In the genomic region with DNA sequence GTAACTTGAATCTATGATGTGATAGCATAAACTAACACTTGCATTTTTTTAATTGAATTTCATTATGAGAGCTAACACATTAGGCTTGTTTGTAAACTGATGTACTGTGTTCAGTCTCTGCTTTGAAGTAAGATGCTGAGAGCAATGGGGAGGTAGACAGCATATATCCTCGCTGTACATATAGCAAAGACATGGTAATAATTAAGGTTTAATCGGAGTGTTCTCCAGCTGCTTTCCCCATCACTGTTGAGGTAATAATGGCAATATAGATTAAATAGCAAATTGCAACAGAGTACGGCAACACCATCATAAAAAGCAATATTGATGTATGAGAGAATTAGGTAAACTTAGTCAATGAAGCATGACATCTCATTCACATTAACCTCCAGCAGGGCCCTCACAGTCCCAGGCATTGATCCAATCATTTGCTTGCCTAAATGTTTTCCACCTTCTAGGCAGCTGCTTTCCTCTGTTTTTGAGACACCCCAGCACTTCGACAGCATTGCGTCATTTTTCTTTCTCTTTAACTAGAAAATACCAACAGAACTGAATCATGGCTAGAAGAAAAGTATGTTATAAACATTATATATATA, we compare ENCODE assay signal across 21 mouse cellular contexts.
DNase-seq lines count a peak whose midpoint lies in the region; ATAC-seq and TF ChIP-seq lines count a peak whose summit lies in the region.
"Had no signal": no experiment of that assay in that cellular context is flagged by ENCODE, and none has a peak within 500 bp of the region (broad histone marks: within the 10 kb centered on the region; RNA-seq: fewer than 3 reads in every experiment).

No protein-coding gene starts in this region.

- no peak overlapping the region for H3K9ac ChIP-seq in midbrain, postnatal 0 days (replicated peaks; ENCODE audit: low read length, poor library complexity, severe bottlenecking)
- no peak overlapping the region for H3K9ac ChIP-seq in midbrain, embryonic 14.5 days (replicated peaks; ENCODE audit: low read length)
- no peak overlapping the region for H3K9ac ChIP-seq in hindbrain, embryonic 12.5 days
- no peak overlapping the region for H3K9ac ChIP-seq in hindbrain, embryonic 16.5 days (ENCODE audit: low read depth, low read length)
- no peak overlapping the region for H3K9ac ChIP-seq in neural tube, embryonic 14.5 days (replicated peaks; ENCODE audit: low read depth, low read length)
- H3K9ac ChIP-seq in heart, embryonic 12.5 days = no peak overlapping the region
- H3K9ac ChIP-seq: embryonic facial prominence, embryonic 12.5 days; forebrain, embryonic 15.5 days; intestine, embryonic 15.5 days had no signal

- no peak for ATAC-seq in midbrain, postnatal 0 days (ENCODE audit: low FRiP score)
- ATAC-seq in midbrain, embryonic 14.5 days (ENCODE audit: low FRiP score, low TSS enrichment) = no peak
- ATAC-seq in hindbrain, embryonic 12.5 days (ENCODE audit: low FRiP score) = peak; percentile 81; the same call in 1 of the 2 replicates
- ATAC-seq in hindbrain, embryonic 16.5 days = peak; percentile 56; the same call in 1 of the 2 replicates
- peak; percentile 56 for ATAC-seq in neural tube, embryonic 14.5 days (ENCODE audit: low read depth)
- ATAC-seq in heart, embryonic 12.5 days (ENCODE audit: insufficient number of reproducible peaks, low FRiP score) = no peak
- ATAC-seq: activated CD4-positive, CD25-positive, alpha-beta regulatory T cell, adult 4 months; forebrain, embryonic 15.5 days; intestine, embryonic 15.5 days; Patski had no signal

- WGBS in midbrain, postnatal 0 days = 85% methylated on average over 5 of the region's 5 CpGs
- 82% methylated on average over 5 of the region's 5 CpGs for WGBS in midbrain, embryonic 14.5 days
- 65% methylated on average over 5 of the region's 5 CpGs for WGBS in hindbrain, embryonic 12.5 days
- WGBS in hindbrain, embryonic 16.5 days = 64% methylated on average over 5 of the region's 5 CpGs
- WGBS in neural tube, embryonic 14.5 days = 45% methylated on average over 5 of the region's 5 CpGs
- WGBS in heart, embryonic 12.5 days = 87% methylated on average over 5 of the region's 5 CpGs

- no peak for TF ChIP-seq CTCF in midbrain, postnatal 0 days (IDR thresholded peaks at IDR 0.05)

- intact Hi-C loops in left cerebral cortex, postnatal 14 days (cut with DNase I) = no loop called here

- H3K36me3 ChIP-seq in midbrain, postnatal 0 days (ENCODE audit: insufficient read depth, low read length) = no peaks in the 10 kb centered on the region
- no peaks in the 10 kb centered on the region for H3K36me3 ChIP-seq in midbrain, embryonic 14.5 days (ENCODE audit: control insufficient read depth, insufficient read depth, low read length)
- no peaks in the 10 kb centered on the region for H3K36me3 ChIP-seq in hindbrain, embryonic 12.5 days
- H3K36me3 ChIP-seq in hindbrain, embryonic 16.5 days (ENCODE audit: control insufficient read depth, insufficient read depth, low read length) = no peaks in the 10 kb centered on the region
- no peaks in the 10 kb centered on the region for H3K36me3 ChIP-seq in neural tube, embryonic 14.5 days (ENCODE audit: control insufficient read depth, insufficient read depth, low read length)
- no peaks in the 10 kb centered on the region for H3K36me3 ChIP-seq in heart, embryonic 12.5 days
- H3K36me3 ChIP-seq: embryonic facial prominence, embryonic 12.5 days; forebrain, embryonic 15.5 days; intestine, embryonic 15.5 days had no signal

- H3K27me3 ChIP-seq in midbrain, postnatal 0 days (ENCODE audit: insufficient read depth, low read length) = no peaks in the 10 kb centered on the region
- H3K27me3 ChIP-seq in midbrain, embryonic 14.5 days (ENCODE audit: control insufficient read depth, insufficient read depth, low read length) = no peaks in the 10 kb centered on the region
- H3K27me3 ChIP-seq in hindbrain, embryonic 12.5 days = no peaks in the 10 kb centered on the region
- no peaks in the 10 kb centered on the region for H3K27me3 ChIP-seq in hindbrain, embryonic 16.5 days (replicated peaks; ENCODE audit: control insufficient read depth, insufficient read depth, low read length)
- no peaks in the 10 kb centered on the region for H3K27me3 ChIP-seq in neural tube, embryonic 14.5 days (ENCODE audit: control insufficient read depth, insufficient read depth, low read length)
- H3K27me3 ChIP-seq in heart, embryonic 12.5 days (replicated peaks) = no peaks in the 10 kb centered on the region
- H3K27me3 ChIP-seq: CH12.LX; embryonic facial prominence, embryonic 12.5 days; forebrain, embryonic 15.5 days; intestine, embryonic 15.5 days; Patski had no signal

- H3K4me1 ChIP-seq in midbrain, postnatal 0 days (ENCODE audit: insufficient read depth, low read length) = no peaks in the 10 kb centered on the region
- no peaks in the 10 kb centered on the region for H3K4me1 ChIP-seq in midbrain, embryonic 14.5 days (ENCODE audit: control insufficient read depth, insufficient read depth, low read length)
- no peaks in the 10 kb centered on the region for H3K4me1 ChIP-seq in hindbrain, embryonic 12.5 days
- H3K4me1 ChIP-seq in hindbrain, embryonic 16.5 days (ENCODE audit: control insufficient read depth, insufficient read depth, low read depth, low read length) = no peaks in the 10 kb centered on the region
- H3K4me1 ChIP-seq in neural tube, embryonic 14.5 days (ENCODE audit: control insufficient read depth, insufficient read depth, low read length) = no peaks in the 10 kb centered on the region; the same call in 1 of the 2 replicates
- no peaks in the 10 kb centered on the region for H3K4me1 ChIP-seq in heart, embryonic 12.5 days (replicated peaks)
- H3K4me1 ChIP-seq: embryonic facial prominence, embryonic 12.5 days; forebrain, embryonic 15.5 days; intestine, embryonic 15.5 days had no signal

- H3K9me3 ChIP-seq in midbrain, postnatal 0 days (ENCODE audit: low read length) = no peaks in the 10 kb centered on the region
- no peaks in the 10 kb centered on the region for H3K9me3 ChIP-seq in midbrain, embryonic 14.5 days (ENCODE audit: control insufficient read depth, low read length)
- H3K9me3 ChIP-seq in hindbrain, embryonic 12.5 days (replicated peaks) = no peaks in the 10 kb centered on the region
- no peaks in the 10 kb centered on the region for H3K9me3 ChIP-seq in hindbrain, embryonic 16.5 days (ENCODE audit: control insufficient read depth, low read length)
- no peaks in the 10 kb centered on the region for H3K9me3 ChIP-seq in neural tube, embryonic 14.5 days (ENCODE audit: control insufficient read depth, low read length)
- no peaks in the 10 kb centered on the region for H3K9me3 ChIP-seq in heart, embryonic 12.5 days (replicated peaks)
- H3K9me3 ChIP-seq: embryonic facial prominence, embryonic 12.5 days; forebrain, embryonic 15.5 days; intestine, embryonic 15.5 days had no signal

- DNase-seq in midbrain, postnatal 0 days (ENCODE audit: low spot score) = peak; percentile 36
- DNase-seq in midbrain, embryonic 14.5 days = no peak
- no peak for DNase-seq in left cerebral cortex, postnatal 14 days (ENCODE audit: low spot score in 2 of 2)
- DNase-seq in adrenal gland, postnatal 4 days (ENCODE audit: low spot score in 2 of 2) = no peak
- DNase-seq: adrenal gland, postnatal 14 days; cerebellum, adult 11 months; cerebellum, adult 8-10 months; cerebellum, postnatal 25 days; gastrocnemius, postnatal 14 days; heart, adult 2 months had no signal

- H3K4me3 ChIP-seq in midbrain, postnatal 0 days (ENCODE audit: low read depth, low read length) = no peak overlapping the region
- H3K4me3 ChIP-seq in midbrain, embryonic 14.5 days (replicated peaks; ENCODE audit: low read depth, low read length) = no peak overlapping the region
- no peak overlapping the region for H3K4me3 ChIP-seq in hindbrain, embryonic 12.5 days
- no peak overlapping the region for H3K4me3 ChIP-seq in hindbrain, embryonic 16.5 days (ENCODE audit: low read length)
- H3K4me3 ChIP-seq in neural tube, embryonic 14.5 days (ENCODE audit: low read depth, low read length) = no peak overlapping the region
- no peak overlapping the region for H3K4me3 ChIP-seq in heart, embryonic 12.5 days
- H3K4me3 ChIP-seq: embryonic facial prominence, embryonic 12.5 days; forebrain, embryonic 15.5 days; heart, adult 2 months; intestine, embryonic 15.5 days had no signal

- H3K4me2 ChIP-seq in midbrain, postnatal 0 days (ENCODE audit: low read depth, low read length, poor library complexity, severe bottlenecking) = no peak overlapping the region
- H3K4me2 ChIP-seq in midbrain, embryonic 14.5 days (ENCODE audit: low read length) = no peak overlapping the region
- no peak overlapping the region for H3K4me2 ChIP-seq in hindbrain, embryonic 12.5 days (replicated peaks)
- no peak overlapping the region for H3K4me2 ChIP-seq in hindbrain, embryonic 16.5 days (ENCODE audit: low read length)
- no peak overlapping the region for H3K4me2 ChIP-seq in neural tube, embryonic 14.5 days (ENCODE audit: low read depth, low read length)
- H3K4me2 ChIP-seq in heart, embryonic 12.5 days = no peak overlapping the region
- H3K4me2 ChIP-seq: embryonic facial prominence, embryonic 12.5 days; forebrain, embryonic 15.5 days; heart, embryonic 11.5 days; intestine, embryonic 15.5 days had no signal

- no peak overlapping the region for H3K27ac ChIP-seq in midbrain, postnatal 0 days (ENCODE audit: low read depth, low read length)
- no peak overlapping the region for H3K27ac ChIP-seq in midbrain, embryonic 14.5 days (replicated peaks; ENCODE audit: low read depth, low read length)
- no peak overlapping the region for H3K27ac ChIP-seq in hindbrain, embryonic 12.5 days
- no peak overlapping the region for H3K27ac ChIP-seq in hindbrain, embryonic 16.5 days (ENCODE audit: low read depth, low read length)
- H3K27ac ChIP-seq in neural tube, embryonic 14.5 days (ENCODE audit: low read depth, low read length) = no peak overlapping the region
- H3K27ac ChIP-seq in heart, embryonic 12.5 days (ENCODE audit: poor library complexity, severe bottlenecking) = no peak overlapping the region
- H3K27ac ChIP-seq: embryonic facial prominence, embryonic 12.5 days; forebrain, embryonic 15.5 days; heart, adult 2 months; intestine, embryonic 15.5 days had no signal

Comparison
In these comparisons a context has a peak if more than half of its experiments do, and no peak if none do; other contexts are left out.
1. ATAC-seq: peak in hindbrain, embryonic 12.5 days (single experiment), hindbrain, embryonic 16.5 days (single experiment) and neural tube, embryonic 14.5 days (single experiment); none in midbrain, postnatal 0 days (single experiment), midbrain, embryonic 14.5 days (single experiment) and heart, embryonic 12.5 days (single experiment).